Mouse (Mus musculus) kidney, adult 8-10 months (tissue): Measurements from ENCODE around the gene Gjc1.

Source experiments
- DNase-seq, 2 experiments: peaks; one replicate each; pipeline ENCODE4 v3.0.0; 2022

Gjc1 gene

GRCm38 (mm10) chr11:102819021-102819782 is at the start of gene Gjc1:
Gene Gjc1 (minus strand): TSS chr11:102819700.
- DNase-seq = peak in 1 of 2 experiments; percentile 36

DNA sequence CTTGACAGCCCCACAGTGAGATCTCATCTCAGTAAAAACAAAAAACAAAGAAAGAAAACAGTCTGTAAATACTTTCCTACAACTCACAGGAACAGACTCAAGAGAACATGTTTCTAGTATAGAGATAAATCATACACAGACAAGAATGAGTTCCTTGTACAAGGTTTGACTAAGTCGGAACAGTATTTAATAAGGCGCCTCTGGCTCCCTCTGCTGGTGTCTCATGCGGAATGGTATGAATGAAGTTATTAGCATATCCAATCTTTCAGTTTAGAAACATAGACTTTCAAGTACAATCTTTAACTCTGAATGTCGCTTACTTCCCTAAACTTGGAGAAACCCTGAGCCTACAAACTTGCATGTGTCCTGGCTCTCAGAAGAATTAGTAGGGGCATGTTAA is 44.8 kb upstream of the Gjc1 start:
- peak; percentile 37 to 79 for DNase-seq

DNA sequence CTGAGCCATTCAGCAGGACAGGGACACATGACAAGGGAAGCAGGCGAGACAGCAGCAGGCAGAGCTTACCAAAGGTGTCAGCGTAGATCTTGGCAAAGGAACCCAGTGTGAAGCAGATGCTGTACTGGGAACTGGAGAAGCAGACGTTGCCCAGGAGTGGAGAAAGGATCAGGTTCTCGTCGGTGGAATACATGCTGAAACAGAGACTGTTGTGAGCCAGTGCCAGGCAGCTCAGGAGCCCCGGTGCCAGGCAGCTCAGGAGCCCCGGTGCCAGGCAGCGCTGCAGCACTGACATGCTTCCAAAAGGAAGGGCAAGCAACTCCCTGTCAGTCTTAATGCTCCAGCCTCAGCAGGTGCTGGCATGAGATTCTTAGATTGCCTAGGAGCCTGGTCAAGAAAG is 40.4 kb upstream of the Gjc1 start:
- no peak for DNase-seq

DNA sequence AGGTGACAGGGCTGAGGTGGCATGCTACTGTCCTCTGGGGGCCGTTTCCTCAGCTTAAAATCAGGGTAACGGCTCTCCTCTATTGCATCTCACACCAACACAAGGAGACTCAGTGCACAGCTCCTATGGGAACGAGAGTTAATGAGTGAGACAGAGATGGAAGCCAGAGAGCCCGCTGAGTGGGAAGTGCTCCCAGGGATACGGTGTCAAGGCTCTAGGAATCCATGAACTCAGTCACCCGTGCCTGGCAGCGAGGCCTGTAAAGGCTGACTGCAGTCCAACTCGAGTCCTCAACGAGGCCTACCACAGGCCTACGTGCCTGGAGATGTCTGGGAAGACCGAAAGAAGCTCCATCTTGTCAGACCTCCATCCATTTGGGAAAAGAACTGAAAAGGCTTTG is 39.5 kb upstream of the Gjc1 start:
- no peak for DNase-seq

DNA sequence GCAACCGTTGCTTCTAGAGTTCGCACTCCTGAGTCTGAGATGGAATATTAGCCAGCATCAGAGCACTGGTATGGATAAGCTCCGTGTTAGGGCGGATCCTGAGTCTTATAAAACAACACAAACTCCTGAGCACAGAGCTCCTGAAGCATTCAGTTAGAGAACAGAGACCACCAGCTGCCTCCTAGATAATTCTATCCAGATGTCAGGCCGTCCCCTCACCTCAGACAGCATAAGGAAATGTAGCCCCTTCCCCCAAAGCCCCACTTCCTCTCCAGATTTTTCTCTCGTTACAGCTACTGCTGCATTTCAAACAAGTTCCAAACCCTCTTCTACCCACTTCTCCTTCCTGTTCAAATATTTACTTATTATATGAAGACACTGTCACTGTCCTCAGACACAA is 36.4 kb upstream of the Gjc1 start:
- no peak for DNase-seq

DNA sequence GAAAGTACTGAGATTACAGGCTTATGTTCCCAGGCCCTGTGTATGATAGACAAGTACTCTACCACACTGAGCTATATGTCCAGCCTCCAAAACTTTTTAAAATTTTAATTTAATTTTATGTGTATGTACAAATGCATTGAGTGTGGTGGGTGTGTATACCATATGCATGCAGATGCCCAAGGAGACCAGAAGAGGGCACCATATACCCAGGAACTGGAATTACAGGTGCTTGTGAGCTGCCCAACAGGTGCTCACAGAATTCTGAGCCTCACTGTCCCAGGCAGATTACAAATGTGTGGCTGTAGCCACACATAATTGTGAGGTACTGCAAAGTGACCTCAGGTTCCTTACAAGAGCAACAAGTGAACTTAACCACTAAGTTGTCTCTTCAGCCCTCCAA is 34.3 kb upstream of the Gjc1 start:
- no peak for DNase-seq

- DNase-seq = peak; percentile 35 to 73
Observed at GRCm38 (mm10) chr11:102851883-102852282, 32.4 kb upstream of the Gjc1 start.

DNA sequence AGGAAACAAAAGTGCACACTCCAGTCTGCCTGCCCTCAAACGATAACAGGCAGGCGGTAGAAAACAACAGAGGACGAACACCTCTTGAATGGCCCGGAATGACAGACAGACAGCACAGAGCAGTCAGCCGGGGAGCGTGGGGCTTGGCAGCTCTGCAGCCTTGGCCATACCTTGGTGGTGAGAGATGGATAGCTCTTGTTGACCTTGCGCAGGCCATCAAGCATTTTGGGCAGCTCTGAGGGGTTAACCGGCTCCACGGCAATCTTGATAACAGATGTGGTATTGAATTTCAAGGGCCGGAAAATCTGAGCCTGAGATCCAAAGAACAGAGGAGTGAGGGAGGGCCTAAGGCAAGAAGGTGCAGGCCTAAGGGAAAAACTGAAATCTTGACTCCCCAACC is 26.4 kb upstream of the Gjc1 start:
- no peak for DNase-seq

DNA sequence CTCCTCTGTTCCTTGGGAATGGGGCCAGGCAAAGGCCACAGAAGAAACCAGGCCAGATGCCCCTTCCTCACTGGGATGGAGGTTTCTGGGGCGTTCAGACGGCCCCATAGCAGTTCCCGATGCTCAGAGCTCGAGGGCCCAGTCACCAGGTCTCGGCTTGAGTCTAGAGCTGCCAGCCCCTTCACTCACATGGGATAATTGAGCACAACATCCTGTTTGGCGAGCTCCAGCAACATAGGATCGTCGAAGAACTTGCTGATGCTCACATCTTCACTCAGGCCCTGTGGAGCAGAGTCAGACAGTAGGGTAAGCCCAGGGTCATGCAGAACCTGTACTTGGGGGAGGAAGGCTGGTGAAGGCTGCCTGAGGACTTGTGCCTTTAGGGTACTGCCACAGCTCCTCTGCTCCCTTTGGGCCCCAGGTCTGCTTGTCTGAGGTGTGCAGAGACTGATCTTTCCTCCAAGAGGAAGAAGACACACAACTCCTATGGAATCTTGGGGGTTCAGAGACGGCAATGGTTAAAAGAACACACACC is 19.2 kb upstream of the Gjc1 start:
- DNase-seq = no peak

DNA sequence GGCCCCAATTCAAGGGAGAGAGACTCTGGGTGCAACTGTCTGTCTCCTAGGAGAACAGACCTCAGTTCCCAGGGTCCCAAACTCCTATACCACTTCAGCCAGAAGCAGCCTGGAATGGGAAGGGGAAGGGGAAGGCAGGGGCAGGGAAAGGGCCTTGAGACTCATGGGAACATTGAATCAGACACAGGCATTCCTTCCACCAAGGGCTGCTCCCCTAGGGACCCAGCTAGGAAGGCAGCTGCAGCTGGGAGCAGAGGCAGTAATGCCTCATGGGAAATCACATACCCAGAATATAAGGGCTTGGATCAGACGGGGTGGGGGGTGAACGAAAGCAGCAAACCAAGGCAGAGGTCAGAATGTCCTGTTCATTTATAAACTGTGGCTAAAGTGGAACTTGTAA is 18.6 kb upstream of the Gjc1 start:
- no peak for DNase-seq

DNA sequence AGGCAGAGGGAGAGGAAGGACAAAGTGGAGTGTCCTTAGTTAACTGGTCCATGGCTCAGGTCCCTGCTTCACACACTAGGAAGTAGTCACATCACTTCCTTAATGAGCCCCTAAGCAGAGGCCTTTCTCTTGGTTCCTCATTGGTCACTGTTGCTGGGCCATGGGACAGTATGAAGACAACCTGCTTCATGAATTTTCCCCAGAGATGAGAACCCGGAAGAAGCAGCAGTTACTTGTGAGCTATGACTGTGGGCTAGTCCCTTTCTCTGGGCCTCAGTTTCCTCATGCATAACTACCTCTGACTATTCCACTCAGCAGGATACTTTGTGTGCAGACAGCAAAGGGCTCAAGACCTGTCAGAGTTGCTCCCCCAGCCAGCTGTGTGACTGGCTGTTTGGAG is 17.9 kb upstream of the Gjc1 start:
- DNase-seq = no peak

- DNase-seq = no peak
Observed at GRCm38 (mm10) chr11:102836146-102836545, 16.6 kb upstream of the Gjc1 start.

DNA sequence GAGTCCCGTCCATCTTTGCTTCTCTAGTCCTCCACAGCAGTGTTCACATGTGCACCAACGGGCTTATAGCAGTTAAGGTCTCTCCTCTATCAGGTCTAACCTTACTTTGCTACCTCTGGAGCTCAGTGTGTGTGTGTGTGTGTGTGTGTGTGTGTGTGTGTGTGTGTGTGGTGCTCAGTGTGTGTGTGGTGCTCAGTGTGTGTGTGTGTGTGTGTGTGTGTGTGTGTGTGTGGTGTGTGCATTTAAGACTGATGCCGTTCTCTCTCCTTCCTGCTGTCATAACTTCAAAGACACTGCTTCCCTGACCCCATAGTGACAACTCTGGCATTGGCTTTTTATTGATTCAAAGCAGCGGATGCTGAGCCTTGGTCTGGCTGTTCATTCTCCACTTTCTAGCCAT is 16.0 kb upstream of the Gjc1 start, which contains the start of gene Higd1b:
Gene Higd1b, plus strand, starts transcription at position 301 of the 400 bp plus-strand sequence.
- no peak for DNase-seq

DNA sequence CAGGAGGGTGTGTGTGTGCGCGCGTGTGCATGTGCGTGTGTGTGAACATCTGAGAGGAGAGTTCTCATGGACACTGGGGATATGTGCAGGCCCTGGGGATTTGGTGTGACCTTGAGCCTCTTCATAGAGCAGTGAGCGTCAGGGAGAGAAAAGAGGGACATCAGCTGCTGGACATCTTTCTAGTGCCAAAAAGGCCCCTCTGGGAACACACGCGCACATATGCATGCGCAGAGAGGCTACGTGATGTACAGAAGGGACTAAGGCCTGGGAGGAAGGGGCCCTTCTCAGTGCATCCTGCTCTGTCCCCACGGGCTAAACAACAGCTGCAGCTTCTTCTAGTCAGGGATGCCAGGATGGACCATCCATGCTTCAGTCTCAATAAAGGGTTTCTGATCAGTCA is 14.7 kb upstream of the Gjc1 start:
- DNase-seq = no peak

DNA sequence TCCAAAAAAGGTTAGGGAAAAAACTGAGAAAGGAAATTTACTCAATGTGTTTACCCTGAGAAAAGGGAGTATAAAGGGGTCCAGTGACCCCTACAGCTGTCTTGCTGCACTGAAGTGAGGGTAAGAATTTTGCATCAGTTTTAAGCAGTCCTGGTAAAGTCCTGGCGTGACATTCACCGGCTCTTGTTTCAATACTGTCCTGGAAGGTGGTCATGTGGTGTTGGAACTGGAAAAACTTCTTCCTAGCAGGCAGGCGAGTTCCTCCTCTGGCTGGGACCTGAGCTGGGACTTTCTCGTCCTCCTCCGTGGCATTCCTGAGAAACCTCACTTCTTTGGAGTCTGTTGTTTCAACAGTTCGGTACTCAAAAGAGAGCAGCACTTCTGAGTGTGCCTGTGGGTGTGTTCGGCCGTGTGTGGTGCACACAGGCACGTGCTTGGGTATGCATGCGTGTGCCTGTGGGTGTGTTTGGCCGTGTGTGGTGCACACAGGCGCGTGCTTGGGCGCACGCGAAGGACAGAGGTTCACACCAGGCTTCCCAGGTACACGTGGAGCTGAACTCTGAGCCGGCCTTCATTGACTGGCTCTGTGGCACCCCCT is 13.3 kb upstream of the Gjc1 start:
- DNase-seq = no peak

DNA sequence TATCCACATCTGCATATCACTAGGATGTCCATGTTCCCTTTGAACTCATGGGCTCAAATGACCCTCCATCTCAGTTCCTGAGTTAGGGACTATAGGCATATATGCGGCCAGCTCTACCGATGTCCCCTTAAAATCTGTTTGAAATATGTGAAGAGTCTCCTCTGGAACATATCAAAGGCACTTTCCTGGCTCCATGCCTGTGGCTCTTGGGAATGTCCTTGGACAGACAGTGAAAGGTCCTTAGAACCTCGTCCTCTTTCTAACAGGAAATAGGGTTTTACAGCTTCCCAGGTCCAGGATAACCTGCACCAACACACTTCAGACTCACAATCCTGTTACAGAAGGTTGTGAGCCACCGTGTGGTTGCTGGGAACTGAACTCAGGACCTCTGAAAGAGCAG is 10.8 kb upstream of the Gjc1 start:
- DNase-seq = no peak

DNA sequence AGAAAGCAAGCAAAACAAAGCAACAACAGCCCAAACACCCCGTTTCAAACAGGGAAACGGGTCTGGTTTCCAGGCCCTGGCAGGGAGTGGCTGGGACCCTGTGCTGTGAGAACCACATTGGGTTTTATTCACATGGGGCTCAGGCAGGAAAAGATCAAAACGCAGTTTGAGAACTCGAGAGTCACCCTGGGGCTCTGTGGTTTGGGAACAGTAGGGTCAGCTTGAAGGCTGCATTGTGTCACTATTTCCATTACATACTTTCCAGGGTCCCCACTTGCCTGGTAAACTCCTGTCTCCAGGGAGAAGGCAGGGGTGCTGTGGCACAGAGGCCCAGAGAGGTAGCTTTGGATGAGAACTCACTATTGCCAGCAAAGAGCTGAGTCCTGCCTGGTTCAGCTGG is 7.6 kb upstream of the Gjc1 start:
- DNase-seq = no peak

DNA sequence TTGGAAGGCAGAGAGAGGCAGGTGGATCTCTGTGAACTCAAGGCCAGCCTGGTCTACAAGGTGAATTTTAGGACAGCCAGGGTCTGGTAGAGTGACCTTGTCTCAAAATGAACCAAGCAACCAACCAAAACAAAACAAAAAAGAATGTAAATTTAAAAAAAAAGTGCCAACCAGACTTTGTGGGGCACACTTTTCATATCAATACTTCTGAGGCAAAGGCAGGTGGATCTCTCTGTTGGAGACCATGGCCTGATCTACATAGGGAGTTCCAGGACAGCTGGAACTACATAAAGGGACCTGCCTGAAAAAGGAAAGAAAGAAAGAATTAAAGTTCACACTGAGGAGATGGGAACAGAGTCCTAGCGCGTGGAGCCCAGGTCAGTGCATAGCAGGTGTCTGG is 7.0 kb upstream of the Gjc1 start:
- DNase-seq = no peak

DNA sequence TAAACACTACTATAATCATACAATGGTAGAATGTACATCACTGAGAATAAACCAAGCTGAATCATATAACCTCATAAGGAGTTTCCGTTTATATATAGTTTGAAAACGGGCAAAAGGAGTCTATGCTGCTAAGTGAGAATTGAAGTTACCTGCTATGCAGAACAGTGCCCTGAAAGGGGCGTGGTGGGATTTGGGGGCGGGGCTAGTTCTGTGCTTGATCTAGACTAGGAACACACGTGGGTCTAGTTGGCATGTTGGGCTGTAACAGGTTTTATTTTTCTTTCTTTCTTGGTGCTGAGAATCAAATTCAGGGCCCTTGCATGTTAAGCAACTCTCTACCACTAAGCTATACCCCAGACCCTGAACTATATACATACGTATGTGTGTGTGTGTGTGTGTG is 1.7 kb upstream of the Gjc1 start:
- DNase-seq = no peak

- DNase-seq = no peak
Observed at GRCm38 (mm10) chr11:102820432-102820831, 932 bp upstream of the Gjc1 start.

DNA sequence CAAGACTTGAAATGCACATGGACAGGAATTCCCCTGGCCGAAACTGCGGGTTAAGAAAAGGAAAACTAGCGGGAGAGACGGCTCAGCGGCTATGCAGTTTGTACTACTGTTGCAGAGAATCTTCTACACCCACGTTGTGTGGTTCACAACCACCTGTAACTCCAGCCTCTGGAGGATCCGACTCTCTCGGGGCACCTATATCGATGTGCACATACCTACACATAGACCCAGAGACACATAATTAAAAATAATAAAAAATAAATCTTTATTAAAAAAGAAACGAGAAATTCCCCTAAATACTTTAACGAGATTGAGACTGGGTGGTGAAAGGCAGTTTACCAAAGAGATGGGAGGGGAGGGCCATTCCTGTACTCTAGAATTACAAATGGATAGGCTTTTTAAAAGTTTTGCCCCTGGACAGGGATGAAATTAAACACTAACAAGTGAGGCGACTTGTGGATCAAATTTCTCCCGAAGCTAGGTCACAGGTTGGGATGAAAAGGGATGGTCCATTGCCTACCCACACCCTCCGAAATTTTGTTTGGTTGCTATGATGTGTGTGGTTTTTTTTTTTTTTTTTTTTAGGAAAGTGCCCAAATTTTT is 384 bp upstream of the Gjc1 start:
- DNase-seq = no peak

GRCm38 (mm10) chr11:102818121-102819020 is 1.1 kb downstream of the Gjc1 start:
- DNase-seq = peak in 1 of 2 experiments; percentile 12

DNA sequence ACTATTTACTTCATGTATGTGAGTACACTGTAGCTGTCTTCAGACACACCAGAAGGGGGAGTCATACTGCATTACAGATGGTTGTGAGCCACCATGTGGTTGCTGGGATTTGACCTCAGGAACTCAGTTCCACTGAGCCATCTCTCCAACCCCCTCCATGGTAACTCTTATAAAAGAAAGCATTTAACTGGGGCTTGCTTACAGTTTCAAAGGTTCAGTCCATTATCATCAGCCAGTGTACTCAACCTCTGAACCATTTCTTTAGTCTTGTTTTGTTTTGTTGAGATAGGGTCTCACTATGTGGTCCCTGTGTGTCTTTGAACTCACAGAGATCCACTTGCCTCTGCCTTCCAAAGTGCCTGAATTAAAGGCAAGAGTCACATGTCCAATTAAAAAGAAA is 4.6 kb downstream of the Gjc1 start:
- DNase-seq = no peak
